In the genomic region with DNA sequence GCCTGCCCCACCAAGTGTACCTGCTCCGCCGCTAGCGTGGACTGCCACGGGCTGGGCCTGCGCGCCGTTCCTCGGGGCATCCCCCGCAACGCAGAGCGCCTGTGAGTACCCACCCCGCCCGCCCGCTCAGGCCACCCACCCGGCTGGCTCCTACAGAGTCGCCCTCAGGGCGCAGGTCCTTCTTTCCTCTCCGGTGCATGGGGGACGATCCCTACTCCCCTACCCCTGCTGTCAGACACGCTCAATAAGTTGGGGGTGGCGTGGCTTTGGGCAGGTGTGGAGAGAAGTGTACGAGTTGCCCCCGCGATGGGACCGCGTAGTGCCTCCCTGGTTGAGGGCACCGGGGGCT, we compare ENCODE assay signal across 8 mouse cellular contexts. TPM values are rescaled to one million over a fixed set of nuclear protein-coding genes. Genes with fewer than 3 reads are reported as not detected.
A peak's percentile ranks its signal among the peaks of the same experiment; 100 is the strongest.
DNase-seq lines count a peak whose midpoint lies in the region; ATAC-seq and TF ChIP-seq lines count a peak whose summit lies in the region.

No protein-coding gene starts in this region.

- no peaks in the 10 kb centered on the region for H3K36me3 ChIP-seq in heart, embryonic 12.5 days
- no peaks in the 10 kb centered on the region for H3K36me3 ChIP-seq in ES-Bruce4 (ENCODE audit: control insufficient read depth, insufficient read depth, low read length, poor library complexity, severe bottlenecking)
- no peaks in the 10 kb centered on the region for H3K36me3 ChIP-seq in embryonic facial prominence, embryonic 12.5 days
- H3K36me3 ChIP-seq in intestine, postnatal 0 days (ENCODE audit: control insufficient read depth, insufficient read depth), result no peaks in the 10 kb centered on the region
- no peaks in the 10 kb centered on the region; the same call in 1 of the 2 replicates for H3K36me3 ChIP-seq in neural tube, embryonic 11.5 days (ENCODE audit: control insufficient read depth, insufficient read depth, low read length)

- no peak for DNase-seq in heart, postnatal 25 days (ENCODE audit: low spot score)
- no peak for DNase-seq in neural tube, embryonic 11.5 days (ENCODE audit: low spot score)
- no peak for DNase-seq in gastrocnemius, adult 8-10 months (ENCODE audit: low spot score in 2 of 2)
- DNase-seq in lung, postnatal 14 days, result no peak

- H3K27ac ChIP-seq in heart, embryonic 12.5 days (ENCODE audit: poor library complexity, severe bottlenecking), result 0 out of 2 replicates have a peak overlapping the region, but pooled peaks have one; percentile 4
- no peak overlapping the region for H3K27ac ChIP-seq in ES-Bruce4 (ENCODE audit: insufficient read depth, low read length)
- H3K27ac ChIP-seq in embryonic facial prominence, embryonic 12.5 days, result peak overlapping the region; percentile 88
- H3K27ac ChIP-seq in intestine, postnatal 0 days (ENCODE audit: low read depth, low read length), result no peak overlapping the region
- no peak overlapping the region for H3K27ac ChIP-seq in neural tube, embryonic 11.5 days (ENCODE audit: low read depth, low read length)

- H3K4me3 ChIP-seq in heart, embryonic 12.5 days, result peak overlapping the region; percentile 66
- H3K4me3 ChIP-seq in ES-Bruce4 (ENCODE audit: low read depth, low read length), result peak overlapping the region; percentile 99
- H3K4me3 ChIP-seq in embryonic facial prominence, embryonic 12.5 days, result peak overlapping the region; percentile 81
- H3K4me3 ChIP-seq in intestine, postnatal 0 days (ENCODE audit: low read depth, low read length), result peak overlapping the region; percentile 45
- peak overlapping the region; percentile 70 for H3K4me3 ChIP-seq in neural tube, embryonic 11.5 days (ENCODE audit: low read depth, low read length)

- ATAC-seq in heart, embryonic 12.5 days (ENCODE audit: insufficient number of reproducible peaks, low FRiP score), result peak; percentile 51; the same call in 1 of the 2 replicates
- peak; percentile 2; the same call in 1 of the 2 replicates for ATAC-seq in embryonic facial prominence, embryonic 12.5 days (ENCODE audit: insufficient number of reproducible peaks, insufficient read depth, low FRiP score, low TSS enrichment)
- ATAC-seq in intestine, postnatal 0 days, result no peak
- no peak; the same call in 1 of the 2 replicates for ATAC-seq in neural tube, embryonic 11.5 days (ENCODE audit: insufficient read depth, low FRiP score, low TSS enrichment)

- no peak for TF ChIP-seq POLR2A in ES-Bruce4 (IDR thresholded peaks at IDR 0.05; ENCODE audit: insufficient read depth, low read length)

- peaks cover 29% of the 10 kb centered on the region for H3K4me1 ChIP-seq in heart, embryonic 12.5 days (replicated peaks)
- H3K4me1 ChIP-seq in ES-Bruce4 (ENCODE audit: control insufficient read depth, insufficient read depth, low read length), result no peaks in the 10 kb centered on the region
- H3K4me1 ChIP-seq in embryonic facial prominence, embryonic 12.5 days, result peaks cover 59% of the 10 kb centered on the region
- no peaks in the 10 kb centered on the region; the same call in 1 of the 2 replicates for H3K4me1 ChIP-seq in intestine, postnatal 0 days (replicated peaks; ENCODE audit: control insufficient read depth, insufficient read depth, low read length)
- peaks cover 12% of the 10 kb centered on the region for H3K4me1 ChIP-seq in neural tube, embryonic 11.5 days (ENCODE audit: control insufficient read depth, insufficient read depth, low read length)

- H3K9ac ChIP-seq in heart, embryonic 12.5 days, result peak overlapping the region; percentile 78
- peak overlapping the region; percentile 88 for H3K9ac ChIP-seq in ES-Bruce4 (ENCODE audit: low read depth, poor library complexity, severe bottlenecking)
- H3K9ac ChIP-seq in embryonic facial prominence, embryonic 12.5 days, result peak overlapping the region; percentile 85
- 0 out of 2 replicates have a peak overlapping the region, but pooled peaks have one; percentile 40 for H3K9ac ChIP-seq in intestine, postnatal 0 days (ENCODE audit: low read depth, low read length)
- H3K9ac ChIP-seq in neural tube, embryonic 11.5 days (ENCODE audit: low read length), result peak overlapping the region; percentile 66

- no peaks in the 10 kb centered on the region; the same call in 1 of the 2 replicates for H3K27me3 ChIP-seq in heart, embryonic 12.5 days (replicated peaks)
- peaks cover 10% of the 10 kb centered on the region for H3K27me3 ChIP-seq in ES-Bruce4 (ENCODE audit: control insufficient read depth, insufficient read depth, low read length, poor library complexity, severe bottlenecking)
- H3K27me3 ChIP-seq in embryonic facial prominence, embryonic 12.5 days, result peaks cover 16% of the 10 kb centered on the region
- peaks cover 30% of the 10 kb centered on the region for H3K27me3 ChIP-seq in intestine, postnatal 0 days (replicated peaks; ENCODE audit: control insufficient read depth, insufficient read depth, low read length)
- H3K27me3 ChIP-seq in neural tube, embryonic 11.5 days (ENCODE audit: control insufficient read depth, insufficient read depth, low read length), result peaks cover 35% of the 10 kb centered on the region

- no peak for TF ChIP-seq CTCF in ES-Bruce4 (IDR thresholded peaks at IDR 0.05; ENCODE audit: low read depth, low read length)
- no peak for TF ChIP-seq CTCF in intestine, postnatal 0 days (IDR thresholded peaks at IDR 0.05; ENCODE audit: low read depth)

- no peak for TF ChIP-seq EP300 in ES-Bruce4 (IDR thresholded peaks at IDR 0.05; ENCODE audit: insufficient read depth, low read depth, low read length)

- no peaks in the 10 kb centered on the region for H3K9me3 ChIP-seq in heart, embryonic 12.5 days (replicated peaks)
- H3K9me3 ChIP-seq in ES-Bruce4 (replicated peaks; ENCODE audit: control insufficient read depth, insufficient read depth, low read length, poor library complexity, severe bottlenecking), result no peaks in the 10 kb centered on the region
- no peaks in the 10 kb centered on the region for H3K9me3 ChIP-seq in embryonic facial prominence, embryonic 12.5 days
- H3K9me3 ChIP-seq in intestine, postnatal 0 days (ENCODE audit: control insufficient read depth), result no peaks in the 10 kb centered on the region
- no peaks in the 10 kb centered on the region for H3K9me3 ChIP-seq in neural tube, embryonic 11.5 days (ENCODE audit: control insufficient read depth, low read length)

- H3K4me2 ChIP-seq in heart, embryonic 12.5 days, result peak overlapping the region; percentile 81
- H3K4me2 ChIP-seq in embryonic facial prominence, embryonic 12.5 days (replicated peaks), result peak overlapping the region; percentile 90
- H3K4me2 ChIP-seq in intestine, postnatal 0 days (replicated peaks; ENCODE audit: low read depth), result peak overlapping the region; percentile 68
- peak overlapping the region; percentile 98 for H3K4me2 ChIP-seq in neural tube, embryonic 11.5 days (ENCODE audit: low read depth)

- whole genome bisulfite sequencing in heart, embryonic 12.5 days, result under 1% methylated on average over 19 of the region's 27 CpGs
- WGBS in embryonic facial prominence, embryonic 12.5 days, result under 1% methylated on average over 25 of the region's 27 CpGs
- WGBS in intestine, postnatal 0 days, result under 1% methylated on average over 27 of the region's 27 CpGs
- WGBS in neural tube, embryonic 11.5 days, result under 1% methylated on average over 27 of the region's 27 CpGs

- intact Hi-C loops in heart, postnatal 25 days (cut with DNase I), result no loop called here

RNA-seq across cellular contexts. Expression of gene Slit3, which starts 0.6 kb away (rescaled TPM):
- polyA plus RNA-seq in heart, embryonic 12.5 days (2016; fragmentation: Nextera tagmentation; extraction: Ambion mirVana), result 17.4 and 18.4 TPM in 2 replicates
- total RNA-seq in heart, postnatal 25 days (2021), result 10 to 100 TPM; 12.7 to 15.4 TPM
- polyA plus RNA-seq in ES-Bruce4 (2011; ENCODE audit: insufficient read depth, insufficient read length, low read depth, missing spikeins), result 2.8 and 3.4 TPM in 2 replicates
- 33.5 and 34.2 TPM in 2 replicates for polyA plus RNA-seq in embryonic facial prominence, embryonic 12.5 days (2016; fragmentation: Nextera tagmentation; extraction: Ambion mirVana)
- polyA plus RNA-seq in intestine, postnatal 0 days (2015; fragmentation: Nextera tagmentation; extraction: Ambion mirVana), result 4.5 and 4.8 TPM in 2 replicates
- 38.9 and 41.3 TPM in 2 replicates for polyA plus RNA-seq in neural tube, embryonic 11.5 days (2014; fragmentation: Nextera tagmentation; extraction: Ambion mirVana)
- total RNA-seq in gastrocnemius, adult 8-10 months (2022), result 10 to 100 TPM in 1 of 4 experiments, 1 to 10 TPM in 3; 5.1 to 11.7 (median 6.9) TPM

Comparison
In these comparisons a context has a peak if more than half of its experiments do, and no peak if none do; other contexts are left out.
1. ATAC-seq: peak in heart, embryonic 12.5 days (single experiment) and embryonic facial prominence, embryonic 12.5 days (single experiment); none in intestine, postnatal 0 days (single experiment) and neural tube, embryonic 11.5 days (single experiment).
2. H3K27ac ChIP-seq: peak in heart, embryonic 12.5 days (single experiment) and embryonic facial prominence, embryonic 12.5 days (single experiment); none in ES-Bruce4 (single experiment), intestine, postnatal 0 days (single experiment) and neural tube, embryonic 11.5 days (single experiment).
3. H3K4me3 ChIP-seq: peak in every context shown above with its lines; median percentile 99 in ES-Bruce4; 81 in embryonic facial prominence, embryonic 12.5 days; 70 in neural tube, embryonic 11.5 days; 66 in heart, embryonic 12.5 days; 45 in intestine, postnatal 0 days.
4. Peak in every context shown above with its lines, with median percentiles within 50 percentile points of each other: H3K4me2 ChIP-seq and H3K9ac ChIP-seq.